Mouse (Mus musculus): ENCODE data around the gene Tagap1. TPM values are rescaled to one million over a fixed set of nuclear protein-coding genes. Genes with fewer than 3 reads are reported as not detected.
"Not testable (repeated sequence)": the region's sequence is repeated elsewhere in the genome, so short reads cannot be mapped to it uniquely, and the experiment has no call there.

The Tagap1 gene
- total RNA-seq (2014; rRNA removed; ENCODE audit: low replicate concordance) = 14.6 and 15.7 TPM in 2 replicates
- 16.2 and 16.3 TPM in 2 replicates for polyA plus RNA-seq (2015; fragmentation: Nextera tagmentation; extraction: Ambion mirVana)

GRCm38 (mm10) chr17:6960776-6961175, at the start of gene Tagap1:
Gene Tagap1 (minus strand): TSS chr17:6961156.
- H3K27ac ChIP-seq (ENCODE audit: low read depth) = peak within 1 kb of the TSS; percentile 75
- WGBS = 1% methylated on average over 39 of the region's 51 CpGs

GRCm38 (mm10) chr17:7009901-7010300, 48.9 kb upstream of the Tagap1 start:
- H3K4me3 ChIP-seq (ENCODE audit: low read depth, low read length); H3K36me3 ChIP-seq (replicated peaks; ENCODE audit: control insufficient read depth, insufficient read depth, low read length); H3K27me3 ChIP-seq (ENCODE audit: control insufficient read depth, insufficient read depth, low read length); H3K9me3 ChIP-seq (replicated peaks; ENCODE audit: control insufficient read depth, low read length); H3K4me1 ChIP-seq (ENCODE audit: control insufficient read depth, insufficient read depth); H3K9ac ChIP-seq (replicated peaks; ENCODE audit: low read depth, low read length); H3K4me2 ChIP-seq (ENCODE audit: low read depth, low read length); ATAC-seq (ENCODE audit: insufficient read depth, low read depth); DNase-seq (ENCODE audit: low spot score); H3K27ac ChIP-seq (ENCODE audit: low read depth): not testable (repeated sequence)
- 77% methylated on average over 4 of the region's 9 CpGs for WGBS

More at GRCm38 (mm10) chr17:6960776-6961175, at the start of gene Tagap1:
- not testable (repeated sequence) for DNase-seq (ENCODE audit: low spot score); H3K27me3 ChIP-seq (ENCODE audit: control insufficient read depth, insufficient read depth, low read length); ATAC-seq (ENCODE audit: insufficient read depth, low read depth); H3K36me3 ChIP-seq (replicated peaks; ENCODE audit: control insufficient read depth, insufficient read depth, low read length); H3K4me1 ChIP-seq (ENCODE audit: control insufficient read depth, insufficient read depth); H3K9me3 ChIP-seq (replicated peaks; ENCODE audit: control insufficient read depth, low read length); H3K9ac ChIP-seq (replicated peaks; ENCODE audit: low read depth, low read length)
- peak within 1 kb of the TSS; percentile 56 for H3K4me3 ChIP-seq (ENCODE audit: low read depth, low read length)
- H3K4me2 ChIP-seq (ENCODE audit: low read depth, low read length) = peak within 1 kb of the TSS; percentile 54

- H3K4me2 ChIP-seq (ENCODE audit: low read depth, low read length) = not testable (repeated sequence)
- WGBS = no CpG with 5 or more reads among the region's 7 CpGs
These were observed 48.5 kb upstream of the Tagap1 start for GRCm38 (mm10) chr17:7009440-7009839.

GRCm38 (mm10) chr17:7008885-7009284, 47.9 kb upstream of the Tagap1 start:
- not testable (repeated sequence) for H3K4me2 ChIP-seq (ENCODE audit: low read depth, low read length); DNase-seq (ENCODE audit: low spot score); H3K27me3 ChIP-seq (ENCODE audit: control insufficient read depth, insufficient read depth, low read length); H3K4me1 ChIP-seq (ENCODE audit: control insufficient read depth, insufficient read depth); H3K27ac ChIP-seq (ENCODE audit: low read depth); H3K4me3 ChIP-seq (ENCODE audit: low read depth, low read length); H3K36me3 ChIP-seq (replicated peaks; ENCODE audit: control insufficient read depth, insufficient read depth, low read length); H3K9me3 ChIP-seq (replicated peaks; ENCODE audit: control insufficient read depth, low read length); H3K9ac ChIP-seq (replicated peaks; ENCODE audit: low read depth, low read length); ATAC-seq (ENCODE audit: insufficient read depth, low read depth)

More at GRCm38 (mm10) chr17:7009440-7009839, 48.5 kb upstream of the Tagap1 start:
- ATAC-seq (ENCODE audit: insufficient read depth, low read depth); H3K9me3 ChIP-seq (replicated peaks; ENCODE audit: control insufficient read depth, low read length); H3K4me1 ChIP-seq (ENCODE audit: control insufficient read depth, insufficient read depth); H3K9ac ChIP-seq (replicated peaks; ENCODE audit: low read depth, low read length); H3K27me3 ChIP-seq (ENCODE audit: control insufficient read depth, insufficient read depth, low read length); H3K27ac ChIP-seq (ENCODE audit: low read depth); DNase-seq (ENCODE audit: low spot score); H3K4me3 ChIP-seq (ENCODE audit: low read depth, low read length); H3K36me3 ChIP-seq (replicated peaks; ENCODE audit: control insufficient read depth, insufficient read depth, low read length): not testable (repeated sequence)

- WGBS = 46% methylated on average over 3 of the region's 4 CpGs
- H3K4me1 ChIP-seq (ENCODE audit: control insufficient read depth, insufficient read depth); H3K27ac ChIP-seq (ENCODE audit: low read depth); H3K36me3 ChIP-seq (replicated peaks; ENCODE audit: control insufficient read depth, insufficient read depth, low read length); H3K9me3 ChIP-seq (replicated peaks; ENCODE audit: control insufficient read depth, low read length); H3K27me3 ChIP-seq (ENCODE audit: control insufficient read depth, insufficient read depth, low read length); H3K4me3 ChIP-seq (ENCODE audit: low read depth, low read length); H3K4me2 ChIP-seq (ENCODE audit: low read depth, low read length); ATAC-seq (ENCODE audit: insufficient read depth, low read depth); H3K9ac ChIP-seq (replicated peaks; ENCODE audit: low read depth, low read length); DNase-seq (ENCODE audit: low spot score): not testable (repeated sequence)
These were observed 44.7 kb upstream of the Tagap1 start for GRCm38 (mm10) chr17:7005646-7006045.

GRCm38 (mm10) chr17:7003392-7003791, 42.4 kb upstream of the Tagap1 start:
- WGBS = no CpG with 5 or more reads among the region's 3 CpGs
- H3K27ac ChIP-seq (ENCODE audit: low read depth); H3K4me1 ChIP-seq (ENCODE audit: control insufficient read depth, insufficient read depth); H3K9ac ChIP-seq (replicated peaks; ENCODE audit: low read depth, low read length); H3K36me3 ChIP-seq (replicated peaks; ENCODE audit: control insufficient read depth, insufficient read depth, low read length); H3K4me2 ChIP-seq (ENCODE audit: low read depth, low read length); H3K4me3 ChIP-seq (ENCODE audit: low read depth, low read length); H3K9me3 ChIP-seq (replicated peaks; ENCODE audit: control insufficient read depth, low read length); H3K27me3 ChIP-seq (ENCODE audit: control insufficient read depth, insufficient read depth, low read length); DNase-seq (ENCODE audit: low spot score): not testable (repeated sequence)
- peak; percentile 89 for ATAC-seq (ENCODE audit: insufficient read depth, low read depth)

- 75% methylated on average over 9 of the region's 12 CpGs for WGBS
- not testable (repeated sequence) for H3K27ac ChIP-seq (ENCODE audit: low read depth); H3K4me3 ChIP-seq (ENCODE audit: low read depth, low read length); H3K4me2 ChIP-seq (ENCODE audit: low read depth, low read length); H3K4me1 ChIP-seq (ENCODE audit: control insufficient read depth, insufficient read depth); H3K9me3 ChIP-seq (replicated peaks; ENCODE audit: control insufficient read depth, low read length); H3K36me3 ChIP-seq (replicated peaks; ENCODE audit: control insufficient read depth, insufficient read depth, low read length); H3K27me3 ChIP-seq (ENCODE audit: control insufficient read depth, insufficient read depth, low read length); DNase-seq (ENCODE audit: low spot score); H3K9ac ChIP-seq (replicated peaks; ENCODE audit: low read depth, low read length); ATAC-seq (ENCODE audit: insufficient read depth, low read depth)
These were observed 41.0 kb upstream of the Tagap1 start for GRCm38 (mm10) chr17:7001790-7002585.

- not testable (repeated sequence) for H3K9ac ChIP-seq (replicated peaks; ENCODE audit: low read depth, low read length); H3K4me3 ChIP-seq (ENCODE audit: low read depth, low read length); H3K9me3 ChIP-seq (replicated peaks; ENCODE audit: control insufficient read depth, low read length); H3K36me3 ChIP-seq (replicated peaks; ENCODE audit: control insufficient read depth, insufficient read depth, low read length); H3K4me1 ChIP-seq (ENCODE audit: control insufficient read depth, insufficient read depth); H3K4me2 ChIP-seq (ENCODE audit: low read depth, low read length); H3K27ac ChIP-seq (ENCODE audit: low read depth); H3K27me3 ChIP-seq (ENCODE audit: control insufficient read depth, insufficient read depth, low read length); DNase-seq (ENCODE audit: low spot score)
- peak; percentile 11; the same call in 1 of the 2 replicates for ATAC-seq (ENCODE audit: insufficient read depth, low read depth)
- no CpG with 5 or more reads among the region's 7 CpGs for WGBS
These were observed 37.0 kb upstream of the Tagap1 start for GRCm38 (mm10) chr17:6997778-6998490.
